Mouse (Mus musculus): ENCODE data around the gene Rgs6. TPM values are rescaled to one million over a fixed set of nuclear protein-coding genes. Genes with fewer than 3 reads are reported as not detected.

Rgs6 gene
- polyA plus RNA-seq, 2 experiments: 0.07 to 0.20 TPM

DNA sequence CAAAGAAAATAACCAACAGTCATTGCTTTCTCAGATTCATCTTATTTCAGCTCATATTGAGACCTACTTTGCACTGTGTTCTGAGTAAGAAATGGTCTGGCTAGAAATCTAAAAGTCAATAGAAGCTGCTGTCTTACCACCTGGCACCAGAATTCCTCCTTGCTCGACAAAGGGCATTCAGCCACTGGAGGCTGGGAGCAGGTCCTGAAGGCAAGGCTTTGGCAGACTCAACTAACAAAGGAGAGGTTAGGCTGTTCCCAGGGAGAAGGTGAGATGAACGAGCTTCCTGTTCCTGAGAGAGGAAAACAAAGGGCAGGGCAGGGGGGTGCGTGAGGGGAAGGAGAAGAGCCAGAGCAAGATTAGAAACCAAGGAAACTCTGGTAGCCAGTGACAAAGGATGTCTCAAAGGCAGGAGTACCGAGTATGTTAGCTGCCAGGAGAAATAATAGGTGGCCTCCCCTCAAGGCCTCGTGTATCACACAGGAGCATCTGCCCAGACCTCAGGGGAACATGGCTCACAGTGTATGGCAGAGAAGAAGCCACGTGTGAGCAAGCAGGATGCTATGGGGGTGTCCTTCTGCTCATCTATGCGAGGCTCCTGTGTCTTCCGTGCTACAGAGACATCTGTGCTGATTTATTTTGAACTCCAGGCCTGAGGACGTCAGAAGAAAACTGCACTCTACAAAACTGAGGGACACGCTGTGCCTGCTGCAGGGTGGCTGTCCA is 510.7 kb downstream of the Rgs6 start:
- H3K36me3 ChIP-seq (replicated peaks; ENCODE audit: control insufficient read depth, insufficient read depth, low read depth): no peaks in the 10 kb centered on the region
- H3K27me3 ChIP-seq (ENCODE audit: control insufficient read depth, insufficient read depth, low read length): no peaks in the 10 kb centered on the region
- no peak overlapping the region for H3K4me3 ChIP-seq (ENCODE audit: insufficient read depth in 1 of 2, low read depth in 2 of 2, low read length in 2 of 2)
- no peaks in the 10 kb centered on the region for H3K9me3 ChIP-seq (ENCODE audit: control insufficient read depth, low read length)
- H3K9ac ChIP-seq (replicated peaks): no peak overlapping the region
- ATAC-seq (ENCODE audit: insufficient read depth): peak; percentile 56; the same call in 1 of the 2 replicates
- 41% methylated on average over 10 of the region's 10 CpGs for WGBS (ENCODE audit: insufficient replicate concordance)
- TF ChIP-seq CTCF (IDR thresholded peaks at IDR 0.05; ENCODE audit: low read depth) (no peak), EP300 (IDR thresholded peaks at IDR 0.05; ENCODE audit: low read depth) (no peak)
- no peak overlapping the region for H3K4me2 ChIP-seq (ENCODE audit: low read depth)
- DNase-seq (ENCODE audit: low read depth in 3 of 3, low spot score in 3 of 3): no peak
- peaks cover 26 to 30% of the 10 kb centered on the region in 2 experiments for H3K4me1 ChIP-seq (replicated peaks; ENCODE audit: control insufficient read depth in 2 of 2, insufficient read depth in 2 of 2, low read length in 1 of 2)
- H3K27ac ChIP-seq: no peak overlapping the region

DNA sequence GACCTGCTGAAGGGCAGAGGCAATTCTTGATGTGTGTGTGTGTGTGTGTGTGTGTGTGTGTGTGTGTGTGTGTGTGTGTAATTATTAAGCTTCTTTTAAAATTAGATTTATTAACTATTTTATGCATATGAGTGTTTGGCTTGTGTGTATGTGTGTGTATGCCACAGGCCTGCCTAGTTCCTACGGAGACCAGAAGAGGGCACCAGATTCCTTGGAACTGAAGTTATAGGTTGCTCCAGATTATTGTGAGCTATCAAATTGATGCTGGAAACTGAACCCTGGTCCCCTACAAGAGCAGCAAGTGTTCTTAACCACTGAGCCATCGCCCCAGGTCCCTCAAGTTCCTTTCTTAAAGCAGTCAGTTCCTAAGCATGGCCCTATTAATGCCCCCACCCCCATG is 511.8 kb downstream of the Rgs6 start:
- 79% methylated on average over 2 of the region's 2 CpGs for WGBS (ENCODE audit: insufficient replicate concordance)
- Histone ChIP-seq H3K27ac (no peak overlapping the region), H3K9ac (replicated peaks) (no peak overlapping the region), H3K4me1 (replicated peaks; ENCODE audit: control insufficient read depth in 2 of 2, insufficient read depth in 2 of 2, low read length in 1 of 2) (peaks cover 26 to 30% of the 10 kb centered on the region in 2 experiments), H3K36me3 (replicated peaks; ENCODE audit: control insufficient read depth, insufficient read depth, low read depth) (no peaks in the 10 kb centered on the region), H3K4me3 (ENCODE audit: insufficient read depth in 1 of 2, low read depth in 2 of 2, low read length in 2 of 2) (no peak overlapping the region), H3K27me3 (ENCODE audit: control insufficient read depth, insufficient read depth, low read length) (no peaks in the 10 kb centered on the region), H3K4me2 (ENCODE audit: low read depth) (no peak overlapping the region), H3K9me3 (ENCODE audit: control insufficient read depth, low read length) (no peaks in the 10 kb centered on the region)
- DNase-seq (ENCODE audit: low read depth in 3 of 3, low spot score in 3 of 3) (no peak), ATAC-seq (ENCODE audit: insufficient read depth) (no peak)
- no peak for TF ChIP-seq EP300 (IDR thresholded peaks at IDR 0.05; ENCODE audit: low read depth)
- TF ChIP-seq CTCF (IDR thresholded peaks at IDR 0.05; ENCODE audit: low read depth): peak; percentile 68

DNA sequence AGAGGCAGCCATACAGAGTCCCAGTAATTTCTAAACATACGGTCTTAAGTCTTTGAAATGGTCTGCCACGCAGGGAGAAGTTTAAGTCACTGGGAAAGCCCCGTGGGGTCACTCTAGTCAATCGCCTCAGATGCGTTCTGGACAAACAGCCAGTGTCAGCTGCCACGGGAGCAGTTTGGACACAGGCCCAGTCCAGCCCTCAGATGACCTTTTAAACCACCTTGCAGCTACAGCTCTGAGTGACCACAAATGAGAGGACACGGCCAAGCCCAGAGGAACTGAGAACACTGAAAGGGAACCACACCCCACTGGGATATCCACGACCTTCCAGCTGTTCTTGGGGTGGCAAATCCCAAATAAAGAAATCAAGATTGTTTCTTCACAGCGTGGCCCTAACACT is 512.3 kb downstream of the Rgs6 start:
- Histone ChIP-seq H3K27me3 (ENCODE audit: control insufficient read depth, insufficient read depth, low read length) (no peaks in the 10 kb centered on the region), H3K9me3 (ENCODE audit: control insufficient read depth, low read length) (no peaks in the 10 kb centered on the region), H3K4me1 (replicated peaks; ENCODE audit: control insufficient read depth in 2 of 2, insufficient read depth in 2 of 2, low read length in 1 of 2) (peaks cover 26 to 34% of the 10 kb centered on the region in 2 experiments), H3K9ac (replicated peaks) (no peak overlapping the region), H3K36me3 (replicated peaks; ENCODE audit: control insufficient read depth, insufficient read depth, low read depth) (no peaks in the 10 kb centered on the region), H3K27ac (no peak overlapping the region), H3K4me3 (ENCODE audit: insufficient read depth in 1 of 2, low read depth in 2 of 2, low read length in 2 of 2) (no peak overlapping the region), H3K4me2 (ENCODE audit: low read depth) (no peak overlapping the region)
- WGBS (ENCODE audit: insufficient replicate concordance): 60% methylated on average over 9 of the region's 9 CpGs
- TF ChIP-seq EP300 (IDR thresholded peaks at IDR 0.05; ENCODE audit: low read depth): no peak
- TF ChIP-seq CTCF (IDR thresholded peaks at IDR 0.05; ENCODE audit: low read depth): no peak
- DNase-seq (ENCODE audit: low read depth in 3 of 3, low spot score in 3 of 3): no peak
- no peak for ATAC-seq (ENCODE audit: insufficient read depth)

DNA sequence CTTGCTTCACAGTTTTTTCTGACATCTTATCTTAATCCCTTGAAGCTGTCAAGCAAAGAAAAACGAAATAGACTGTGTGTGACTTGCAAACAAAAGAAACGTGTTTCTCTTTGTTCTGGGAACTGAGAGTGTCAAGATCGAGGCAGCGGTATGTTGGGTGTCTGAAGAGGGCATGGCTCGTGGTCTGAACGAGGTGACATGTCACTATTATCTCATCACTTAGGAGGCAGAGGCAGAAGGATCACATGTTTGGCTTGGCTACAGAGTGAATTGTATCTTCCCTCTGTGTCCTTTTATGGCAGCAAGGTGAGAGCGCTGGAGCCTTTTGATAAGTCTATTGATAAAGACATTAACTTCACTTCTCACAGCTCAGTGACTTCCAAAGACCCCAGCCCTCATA is 512.8 kb downstream of the Rgs6 start:
- Histone ChIP-seq H3K36me3 (replicated peaks; ENCODE audit: control insufficient read depth, insufficient read depth, low read depth) (no peaks in the 10 kb centered on the region), H3K27ac (no peak overlapping the region), H3K4me3 (ENCODE audit: insufficient read depth in 1 of 2, low read depth in 2 of 2, low read length in 2 of 2) (no peak overlapping the region), H3K27me3 (ENCODE audit: control insufficient read depth, insufficient read depth, low read length) (no peaks in the 10 kb centered on the region), H3K9ac (replicated peaks) (no peak overlapping the region), H3K4me1 (replicated peaks; ENCODE audit: control insufficient read depth in 2 of 2, insufficient read depth in 2 of 2, low read length in 1 of 2) (peaks cover 27 to 37% of the 10 kb centered on the region in 2 experiments), H3K4me2 (ENCODE audit: low read depth) (no peak overlapping the region), H3K9me3 (ENCODE audit: control insufficient read depth, low read length) (no peaks in the 10 kb centered on the region)
- no peak for ATAC-seq (ENCODE audit: insufficient read depth)
- no peak for TF ChIP-seq CTCF (IDR thresholded peaks at IDR 0.05; ENCODE audit: low read depth)
- TF ChIP-seq EP300 (IDR thresholded peaks at IDR 0.05; ENCODE audit: low read depth): no peak
- WGBS (ENCODE audit: insufficient replicate concordance): 24% methylated on average over 7 of the region's 7 CpGs
- no peak for DNase-seq (ENCODE audit: low read depth in 3 of 3, low spot score in 3 of 3)

DNA sequence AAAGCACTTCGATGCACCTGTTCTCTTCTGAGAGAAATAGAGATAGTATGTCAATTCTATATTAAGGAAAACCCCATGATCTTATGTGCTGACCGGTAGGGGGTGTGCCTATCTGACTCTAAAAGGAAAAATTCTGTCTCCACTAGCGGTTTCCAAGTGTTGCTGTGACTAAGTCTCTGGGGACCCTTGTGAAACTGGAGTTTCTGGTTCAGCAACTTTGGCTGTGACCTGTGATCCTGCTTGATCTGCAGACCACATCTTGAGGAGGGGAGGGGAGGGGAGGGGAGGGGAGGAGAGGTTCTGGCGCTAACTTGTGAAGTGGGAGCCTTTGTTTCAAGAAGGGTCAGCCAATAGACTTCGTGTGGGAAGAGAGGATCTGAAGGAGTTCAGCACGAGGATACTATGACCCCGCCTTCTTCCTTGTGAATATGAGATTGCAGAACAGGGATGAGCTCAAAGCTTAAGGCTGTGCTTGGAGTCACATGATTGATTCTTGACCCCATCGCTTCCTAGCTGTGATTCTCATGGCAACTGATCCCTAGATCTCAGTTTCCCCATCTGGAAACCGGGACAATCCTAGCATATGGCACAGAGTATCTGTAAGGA is 517.5 kb downstream of the Rgs6 start:
- ATAC-seq (ENCODE audit: insufficient read depth) (no peak), DNase-seq (ENCODE audit: low read depth in 3 of 3, low spot score in 3 of 3) (no peak)
- H3K9ac ChIP-seq (replicated peaks): no peak overlapping the region
- H3K4me2 ChIP-seq (ENCODE audit: low read depth): no peak overlapping the region
- H3K4me1 ChIP-seq (replicated peaks; ENCODE audit: control insufficient read depth in 2 of 2, insufficient read depth in 2 of 2, low read length in 1 of 2): peaks cover 14 to 20% of the 10 kb centered on the region in 2 experiments
- TF ChIP-seq EP300 (IDR thresholded peaks at IDR 0.05; ENCODE audit: low read depth) (no peak), CTCF (IDR thresholded peaks at IDR 0.05; ENCODE audit: low read depth) (no peak)
- no peaks in the 10 kb centered on the region for H3K27me3 ChIP-seq (ENCODE audit: control insufficient read depth, insufficient read depth, low read length)
- H3K36me3 ChIP-seq (replicated peaks; ENCODE audit: control insufficient read depth, insufficient read depth, low read depth): no peaks in the 10 kb centered on the region
- no peak overlapping the region for H3K27ac ChIP-seq
- WGBS (ENCODE audit: insufficient replicate concordance): 44% methylated on average over 9 of the region's 9 CpGs
- H3K4me3 ChIP-seq (ENCODE audit: insufficient read depth in 1 of 2, low read depth in 2 of 2, low read length in 2 of 2): no peak overlapping the region
- H3K9me3 ChIP-seq (ENCODE audit: control insufficient read depth, low read length): no peaks in the 10 kb centered on the region

Measured in liver, embryonic 14.5 days (tissue).